Mouse (Mus musculus) E14TG2a.4 (cell line): ENCODE measurements around the gene Spata5.

Experiments used
- CTCF ChIP-seq: conservative IDR thresholded peaks from 2 replicates; pipeline ENCODE4 v1.5.1; 2014; ENCODE audit warnings: low read length
- NANOG ChIP-seq: IDR thresholded peaks from 2 replicates; pipeline ENCODE4 v1.6.1; 2014; ENCODE audit warnings: borderline replicate concordance, low read length, mixed read lengths

GRCm38 (mm10) chr3:37413446-37413845 is 6.2 kb upstream of the Spata5 start:
- no peak for TF ChIP-seq CTCF
- no peak for TF ChIP-seq NANOG
